Mouse (Mus musculus) hindbrain, embryonic 14.5 days (tissue): ENCODE results near the gene Midn. TPM values are rescaled to one million over a fixed set of nuclear protein-coding genes. Genes with fewer than 3 reads are reported as not detected.
A peak's percentile ranks its signal among the peaks of the same experiment; 100 is the strongest.

Source experiments
- ATAC-seq: fragments of 200-750 bp; cut with Nextera tagmentation; 2 replicates; pipeline ENCODE4 v1.8.0; 2017; ENCODE audit warnings: moderate number of reproducible peaks, mild to moderate bottlenecking, moderate TSS enrichment, moderate library complexity; ENCODE audit not compliant: low FRiP score
- DNase-seq: peaks from one replicate; pipeline ENCODE4 v3.0.0-alpha.2; 2015; ENCODE audit warnings: low spot score
- H3K27ac ChIP-seq: fragments of 300-500 bp; sonication (generic); 2 replicates; pipeline ENCODE4 v1.5.1; 2014; ENCODE audit warnings: mild to moderate bottlenecking, moderate library complexity
- H3K27me3 ChIP-seq: fragments of 300-500 bp; sonication (generic); 2 replicates; pipeline ENCODE4 v1.6.1; 2014; ENCODE audit warnings: mild to moderate bottlenecking, low read length, mixed read lengths; ENCODE audit not compliant: control insufficient read depth, insufficient read depth
- H3K36me3 ChIP-seq: fragments of 300-500 bp; sonication (generic); replicated peaks from 2 replicates; pipeline ENCODE4 v1.6.1; 2014; ENCODE audit not compliant: control insufficient read depth, insufficient read depth
- H3K4me1 ChIP-seq: fragments of 300-500 bp; sonication (generic); replicated peaks from 2 replicates; pipeline ENCODE4 v1.6.1; 2014; ENCODE audit warnings: antibody characterized with exemption, low read length, mixed read lengths; ENCODE audit not compliant: control insufficient read depth, insufficient read depth
- H3K4me2 ChIP-seq: fragments of 300-500 bp; sonication (generic); replicated peaks from 2 replicates; pipeline ENCODE4 v1.6.1; 2014; ENCODE audit warnings: mild to moderate bottlenecking, moderate library complexity
- H3K4me3 ChIP-seq: fragments of 300-500 bp; sonication (generic); replicated peaks from 2 replicates; pipeline ENCODE4 v1.5.1; 2014; ENCODE audit warnings: mild to moderate bottlenecking, low read length
- H3K9ac ChIP-seq: fragments of 300-500 bp; sonication (generic); 2 replicates; pipeline ENCODE4 v1.6.1; 2014
- H3K9me3 ChIP-seq: fragments of 300-500 bp; sonication (generic); 2 replicates; pipeline ENCODE4 v1.6.1; 2016; ENCODE audit warnings: low read length; ENCODE audit not compliant: control insufficient read depth
- WGBS: fragments of 180-500 bp; shearing (Covaris S2); extraction: QIAGEN DNeasy Blood & Tissue Kit; methylation state at CpG from one replicate; pipeline ENCODE4 v1.1.7; 2014; 5-methylcytosine and 5-hydroxymethylcytosine counted together
- polyA plus RNA-seq: library from polyadenylated mRNA; unstranded; fragments of >200 nt; fragmentation: Nextera tagmentation; extraction: Ambion mirVana; gene quantifications from 2 replicates; pipeline ENCODE4 v1.2.1, GENCODE M21; 2014

The Midn gene
- polyA plus RNA-seq, 1 experiment from 2014 or later = 44.1 TPM

- DNase-seq = peak; percentile 97
- Histone ChIP-seq H3K9ac (peak overlapping the region; percentile 59), H3K9me3 (no peaks in the 10 kb centered on the region), H3K27ac (peak overlapping the region; percentile 92), H3K36me3 (peaks cover 37% of the 10 kb centered on the region), H3K4me2 (peak overlapping the region; percentile 74), H3K27me3 (no peaks in the 10 kb centered on the region), H3K4me1 (peaks cover 37% of the 10 kb centered on the region), H3K4me3 (peak overlapping the region; percentile 30)
- ATAC-seq = peak; percentile 89
- WGBS = under 1% methylated on average over 55 of the region's 55 CpGs
Measured at GRCm38 (mm10) chr10:80159561-80160454, 11.7 kb downstream of the Midn start.

- Histone ChIP-seq H3K27me3 (no peaks in the 10 kb centered on the region), H3K27ac (peak overlapping the region; percentile 92), H3K9me3 (no peaks in the 10 kb centered on the region), H3K36me3 (peaks cover 28% of the 10 kb centered on the region), H3K9ac (peak overlapping the region; percentile 24; the same call in 1 of the 2 replicates), H3K4me1 (peaks cover 39% of the 10 kb centered on the region), H3K4me2 (peak overlapping the region; percentile 74), H3K4me3 (peak overlapping the region; percentile 30)
- ATAC-seq (no peak), DNase-seq (no peak)
- WGBS = 2% methylated on average over 33 of the region's 33 CpGs
Measured at GRCm38 (mm10) chr10:80160455-80161371, 12.6 kb downstream of the Midn start.

- 14% methylated on average over 7 of the region's 7 CpGs for WGBS
- 0 out of 2 replicates have a peak overlapping the region, but pooled peaks have one; percentile 30 for H3K4me3 ChIP-seq
- H3K9ac ChIP-seq = peak overlapping the region; percentile 24; the same call in 1 of the 2 replicates
- no peaks in the 10 kb centered on the region for H3K9me3 ChIP-seq
- DNase-seq (no peak), ATAC-seq (no peak)
- H3K36me3 ChIP-seq = peaks cover 18% of the 10 kb centered on the region
- H3K27ac ChIP-seq = peak overlapping the region; percentile 92; the same call in 1 of the 2 replicates
- peak overlapping the region; percentile 74; the same call in 1 of the 2 replicates for H3K4me2 ChIP-seq
- H3K27me3 ChIP-seq = no peaks in the 10 kb centered on the region
- H3K4me1 ChIP-seq = peaks cover 43% of the 10 kb centered on the region
Measured at GRCm38 (mm10) chr10:80161522-80162242, 13.6 kb downstream of the Midn start.

GRCm38 (mm10) chr10:80162243-80162608 lies 14.2 kb downstream of the Midn start:
- H3K27me3 ChIP-seq = no peaks in the 10 kb centered on the region
- no peak overlapping the region for H3K4me2 ChIP-seq
- no peak overlapping the region for H3K9ac ChIP-seq
- H3K36me3 ChIP-seq = peaks cover 13% of the 10 kb centered on the region
- 81% methylated on average over 3 of the region's 3 CpGs for WGBS
- no peaks in the 10 kb centered on the region for H3K9me3 ChIP-seq
- H3K27ac ChIP-seq = no peak overlapping the region
- ATAC-seq (no peak), DNase-seq (no peak)
- H3K4me3 ChIP-seq = no peak overlapping the region
- peaks cover 46% of the 10 kb centered on the region for H3K4me1 ChIP-seq

GRCm38 (mm10) chr10:80162716-80163299 lies 14.7 kb downstream of the Midn start:
- Histone ChIP-seq H3K36me3 (peaks cover 7% of the 10 kb centered on the region; the same call in 1 of the 2 replicates), H3K9ac (no peak overlapping the region), H3K27me3 (no peaks in the 10 kb centered on the region), H3K4me2 (no peak overlapping the region), H3K27ac (no peak overlapping the region), H3K4me3 (no peak overlapping the region), H3K9me3 (no peaks in the 10 kb centered on the region), H3K4me1 (peaks cover 46% of the 10 kb centered on the region)
- WGBS = 74% methylated on average over 6 of the region's 6 CpGs
- ATAC-seq (no peak), DNase-seq (no peak)

- peaks cover 48% of the 10 kb centered on the region for H3K4me1 ChIP-seq
- H3K27ac ChIP-seq = no peak overlapping the region
- H3K4me2 ChIP-seq = peak overlapping the region; percentile 88; the same call in 1 of the 2 replicates
- H3K27me3 ChIP-seq = no peaks in the 10 kb centered on the region
- H3K36me3 ChIP-seq = no peaks in the 10 kb centered on the region
- H3K9me3 ChIP-seq = no peaks in the 10 kb centered on the region
- peak overlapping the region; percentile 40; the same call in 1 of the 2 replicates for H3K4me3 ChIP-seq
- no peak for DNase-seq
- no peak for ATAC-seq
- peak overlapping the region; percentile 75 for H3K9ac ChIP-seq
- WGBS = 80% methylated on average over 8 of the region's 8 CpGs
Measured at GRCm38 (mm10) chr10:80163721-80164120, 15.6 kb downstream of the Midn start.

- H3K9me3 ChIP-seq = no peaks in the 10 kb centered on the region
- 8% methylated on average over 43 of the region's 44 CpGs for WGBS
- no peak for DNase-seq
- peak overlapping the region; percentile 40 for H3K4me3 ChIP-seq
- peaks cover 48% of the 10 kb centered on the region for H3K4me1 ChIP-seq
- peak; percentile 4; the same call in 1 of the 2 replicates for ATAC-seq
- no peaks in the 10 kb centered on the region for H3K27me3 ChIP-seq
- H3K27ac ChIP-seq = peak overlapping the region; percentile 87
- peak overlapping the region; percentile 75 for H3K9ac ChIP-seq
- peaks cover 2% of the 10 kb centered on the region; the same call in 1 of the 2 replicates for H3K36me3 ChIP-seq
- H3K4me2 ChIP-seq = peak overlapping the region; percentile 88
Measured at GRCm38 (mm10) chr10:80164161-80164997, 16.3 kb downstream of the Midn start.

GRCm38 (mm10) chr10:80164998-80165344 lies 16.9 kb downstream of the Midn start:
- peak overlapping the region; percentile 88 for H3K4me2 ChIP-seq
- peak overlapping the region; percentile 40 for H3K4me3 ChIP-seq
- peak; percentile 65 for ATAC-seq
- H3K36me3 ChIP-seq = peaks cover 5% of the 10 kb centered on the region
- WGBS = under 1% methylated on average over 17 of the region's 17 CpGs
- peak overlapping the region; percentile 75 for H3K9ac ChIP-seq
- H3K9me3 ChIP-seq = no peaks in the 10 kb centered on the region
- no peaks in the 10 kb centered on the region for H3K27me3 ChIP-seq
- peak overlapping the region; percentile 87 for H3K27ac ChIP-seq
- H3K4me1 ChIP-seq = peaks cover 51% of the 10 kb centered on the region
- DNase-seq = peak; percentile 96
